Mouse (Mus musculus) macrophage (primary cell): ENCODE measurements around the gene LTO1. TPM values are rescaled to one million over a fixed set of nuclear protein-coding genes. Genes with fewer than 3 reads are reported as not detected.

Source experiments
- H3K27ac ChIP-seq: fragments of 350-480 bp; formaldehyde crosslinking; 2 replicates; pipeline ENCODE4 v1.9.0; 2021
- H3K36me3 ChIP-seq: fragments of 350-480 bp; formaldehyde crosslinking; 2 replicates; pipeline ENCODE4 v1.9.0; 2021; ENCODE audit errors: inconsistent target
- H3K4me3 ChIP-seq: fragments of 350-480 bp; formaldehyde crosslinking; 2 replicates; pipeline ENCODE4 v1.9.0; 2021; ENCODE audit errors: inconsistent target
- H3K79me2 ChIP-seq: fragments of 350-480 bp; formaldehyde crosslinking; 2 replicates; pipeline ENCODE4 v1.9.0; 2021; ENCODE audit errors: inconsistent target
- WGBS: methylation state at CpG from one replicate; pipeline ENCODE4 v1.1.7; 2026; ENCODE audit warnings: inconsistent platforms; ENCODE audit not compliant: missing documents; 5-methylcytosine and 5-hydroxymethylcytosine counted together
- polyA plus RNA-seq: library from polyadenylated mRNA; stranded (reverse); fragments of 250-400 nt; gene quantifications from 3 replicates; pipeline ENCODE4 v1.2.4, GENCODE M21; 2018; ENCODE audit warnings: inconsistent platforms

The LTO1 gene
- polyA plus RNA-seq, 1 experiment from 2014 or later: 40.9 TPM

DNA sequence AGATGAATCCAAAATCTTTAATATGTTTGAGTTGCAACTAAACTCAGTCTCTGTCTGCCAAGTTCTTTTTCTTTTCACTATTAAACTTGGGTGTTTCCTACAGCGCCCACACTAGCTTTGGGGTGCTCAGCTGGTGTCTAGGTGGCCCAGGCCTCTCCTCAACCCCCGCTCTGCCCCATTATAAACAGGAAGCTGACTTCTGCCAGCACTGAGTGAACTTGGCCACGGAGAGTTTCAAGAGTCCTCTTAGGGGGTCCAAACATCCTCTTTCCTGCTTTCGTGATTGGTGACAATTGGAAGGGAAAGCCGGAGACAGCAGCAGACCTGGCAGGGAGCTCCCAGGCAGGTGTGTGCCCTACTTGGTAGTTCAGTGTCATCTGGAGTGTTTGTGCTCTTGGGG lies 64.9 kb downstream of the LTO1 start:
- no peak overlapping the region for H3K4me3 ChIP-seq
- no peaks in the 10 kb centered on the region for H3K36me3 ChIP-seq
- H3K79me2 ChIP-seq: no peaks in the 10 kb centered on the region
- H3K27ac ChIP-seq: no peak overlapping the region
- 59% methylated on average over 3 of the region's 5 CpGs for WGBS

Other genes with a start within 250 kb of the LTO1 start
- not detected in 3 replicates for gene Ano1, start 163.1 kb upstream of the LTO1 start, polyA plus RNA-seq
- not detected in 3 replicates for gene Fgf3, start 77.0 kb upstream of the LTO1 start, polyA plus RNA-seq
- gene Fgf4, start 67.7 kb upstream of the LTO1 start, polyA plus RNA-seq: not detected in 3 replicates
- not detected in 3 replicates for gene Fgf15, start 18.6 kb upstream of the LTO1 start, polyA plus RNA-seq
- gene Ccnd1, start 24.8 kb downstream of the LTO1 start, polyA plus RNA-seq: 17.6 to 482 TPM (median 57.2 TPM) in 3 replicates